Mouse (Mus musculus) heart, postnatal 36 days (tissue): ENCODE data around the gene Spata5. TPM values are rescaled to one million over a fixed set of nuclear protein-coding genes. Genes with fewer than 3 reads are reported as not detected.
"Not testable (repeated sequence)": the region's sequence is repeated elsewhere in the genome, so short reads cannot be mapped to it uniquely, and the experiment has no call there.

Source experiments
- DNase-seq, 2 experiments: peaks; one replicate each; pipeline ENCODE4 v3.0.0; 2021 to 2022
- intact Hi-C: fragments of 180-260 bp; cut with DNase I; formaldehyde crosslinking; loops from one replicate; pipeline ENCODE4 v1.15.1; 2025
- total RNA-seq, 2 experiments: library from RNA; stranded (reverse); gene quantifications; 2 replicates each; pipeline ENCODE4 v1.2.3; 2021

Spata5 gene
- total RNA-seq, 2 experiments from 2014 or later = 15.9 to 16.1 TPM

GRCm38 (mm10) chr3:37566097-37566496, 146.4 kb downstream of the Spata5 start:
- intact Hi-C loops = no loop called here
- DNase-seq = no peak

- intact Hi-C loops = no loop called here
- no peak for DNase-seq
These were observed 147.8 kb downstream of the Spata5 start for GRCm38 (mm10) chr3:37567505-37567904.

GRCm38 (mm10) chr3:37568780-37569179, 149.1 kb downstream of the Spata5 start:
- DNase-seq = no peak
- intact Hi-C loops = no loop called here

- intact Hi-C loops = no loop called here
These were observed 150.2 kb downstream of the Spata5 start for GRCm38 (mm10) chr3:37569661-37570566.

GRCm38 (mm10) chr3:37571633-37572032, 151.9 kb downstream of the Spata5 start:
- intact Hi-C loops = no loop called here
- DNase-seq = no peak

More at GRCm38 (mm10) chr3:37569661-37570566, 150.2 kb downstream of the Spata5 start:
- no peak for DNase-seq

GRCm38 (mm10) chr3:37572066-37572465, 152.4 kb downstream of the Spata5 start:
- no peak for DNase-seq
- intact Hi-C loops = no loop called here

GRCm38 (mm10) chr3:37576840-37577239, 157.1 kb downstream of the Spata5 start:
- no peak for DNase-seq
- intact Hi-C loops = no loop called here

GRCm38 (mm10) chr3:37577706-37578105, 158.0 kb downstream of the Spata5 start:
- intact Hi-C loops = no loop called here
- DNase-seq = no peak

GRCm38 (mm10) chr3:37584576-37584975, 164.9 kb downstream of the Spata5 start:
- no peak for DNase-seq
- intact Hi-C loops = no loop called here

- DNase-seq = peak; percentile 31 to 50
- intact Hi-C loops = loop anchor here (5.0 kb wide), 3 partner anchors 51 to 171 kb away; partner anchors contain the start of gene Spry1
These were observed 166.5 kb downstream of the Spata5 start for GRCm38 (mm10) chr3:37585967-37586730.

- DNase-seq = peak in 1 of 2 experiments; percentile 37
- intact Hi-C loops = loop anchor here (5.0 kb wide), 3 partner anchors 50 to 170 kb away; partner anchors contain the start of gene Spry1
These were observed 167.3 kb downstream of the Spata5 start for GRCm38 (mm10) chr3:37586731-37587578.

GRCm38 (mm10) chr3:37595721-37596120, 176.0 kb downstream of the Spata5 start:
- DNase-seq = peak in 1 of 2 experiments; percentile 23
- intact Hi-C loops = no loop called here

GRCm38 (mm10) chr3:37596519-37596918, 176.8 kb downstream of the Spata5 start:
- DNase-seq = no peak
- intact Hi-C loops = no loop called here

- intact Hi-C loops = no loop called here
- DNase-seq = no peak
These were observed 177.5 kb downstream of the Spata5 start for GRCm38 (mm10) chr3:37597200-37597599.

GRCm38 (mm10) chr3:37599641-37600040, 179.9 kb downstream of the Spata5 start:
- intact Hi-C loops = not testable (repeated sequence)

GRCm38 (mm10) chr3:37602356-37602755, 182.7 kb downstream of the Spata5 start:
- intact Hi-C loops = no loop called here
- DNase-seq = no peak

More at GRCm38 (mm10) chr3:37599641-37600040, 179.9 kb downstream of the Spata5 start:
- DNase-seq = not testable (repeated sequence)

GRCm38 (mm10) chr3:37602890-37603289, 183.2 kb downstream of the Spata5 start:
- DNase-seq = no peak
- intact Hi-C loops = no loop called here

- DNase-seq = no peak
- intact Hi-C loops = no loop called here
These were observed 183.8 kb downstream of the Spata5 start for GRCm38 (mm10) chr3:37603541-37603940.

GRCm38 (mm10) chr3:37604976-37605875, 185.5 kb downstream of the Spata5 start:
- intact Hi-C loops = no loop called here
- peak; percentile 22 to 32 for DNase-seq
